Mouse (Mus musculus): ENCODE measurements around the gene Steap2.
"Not testable (repeated sequence)": the region's sequence is repeated elsewhere in the genome, so short reads cannot be mapped to it uniquely, and the experiment has no call there.

Steap2 gene

DNA sequence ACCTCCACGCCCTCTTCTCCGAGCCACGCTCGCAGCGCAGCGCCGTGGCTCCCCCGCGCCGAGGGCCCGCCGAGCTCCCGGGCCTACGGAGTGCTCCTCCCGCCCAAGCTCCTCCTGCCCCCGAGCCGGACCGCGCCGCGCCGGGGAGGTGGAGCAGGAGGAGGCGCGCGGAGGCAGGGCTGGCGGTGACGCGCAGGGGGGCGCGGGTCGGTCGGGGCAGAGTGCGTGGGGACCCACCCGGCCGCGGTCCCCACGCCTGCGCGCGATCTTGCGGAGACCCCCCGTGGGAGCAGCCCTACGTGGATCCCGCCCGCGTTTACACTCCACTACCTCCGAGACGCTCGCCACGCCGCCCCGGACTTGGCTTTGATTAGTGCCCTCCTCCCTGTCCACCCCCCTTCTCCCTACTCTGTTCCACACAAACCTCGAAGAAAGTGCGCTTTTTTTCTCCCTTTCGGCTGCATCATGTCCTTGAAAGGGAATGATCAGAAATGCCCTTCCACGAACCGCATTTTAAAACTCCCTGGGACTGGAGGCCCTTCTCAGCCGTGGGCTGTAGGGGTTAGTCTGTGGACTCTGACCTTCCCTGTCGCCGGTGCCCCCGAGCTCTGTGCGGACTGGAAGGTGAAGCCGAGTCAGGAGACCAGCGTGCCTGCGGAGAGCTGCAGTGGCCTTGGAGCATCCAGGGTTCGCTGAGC lies at the start of gene Steap2:
TSS of gene Steap2 (minus strand) at position 623 of the 698 bp plus-strand sequence.
- peak; percentile 65 for DNase-seq (ENCODE audit: extremely low spot score, low spot score)

DNA sequence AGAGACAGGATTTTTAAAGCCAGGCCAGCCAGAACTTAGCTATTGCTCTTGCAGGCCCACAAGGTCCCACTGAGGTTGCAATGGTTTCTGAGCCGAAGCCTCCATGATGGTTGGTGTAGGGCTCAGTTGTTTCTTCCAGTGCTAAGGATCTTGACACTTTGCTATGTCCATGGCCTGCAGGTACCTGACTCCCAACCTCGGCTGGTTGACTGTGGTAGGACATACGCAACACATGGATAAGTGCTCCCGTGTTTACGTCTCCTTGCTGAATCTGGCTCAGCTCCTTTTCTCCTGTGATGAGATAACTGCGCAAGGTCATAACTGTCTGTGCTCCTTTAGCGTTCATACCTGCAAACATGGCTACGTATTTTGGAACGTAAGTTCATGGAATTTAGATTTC lies 40.1 kb upstream of the Steap2 start:
- DNase-seq (ENCODE audit: extremely low spot score, low spot score), result no peak

DNA sequence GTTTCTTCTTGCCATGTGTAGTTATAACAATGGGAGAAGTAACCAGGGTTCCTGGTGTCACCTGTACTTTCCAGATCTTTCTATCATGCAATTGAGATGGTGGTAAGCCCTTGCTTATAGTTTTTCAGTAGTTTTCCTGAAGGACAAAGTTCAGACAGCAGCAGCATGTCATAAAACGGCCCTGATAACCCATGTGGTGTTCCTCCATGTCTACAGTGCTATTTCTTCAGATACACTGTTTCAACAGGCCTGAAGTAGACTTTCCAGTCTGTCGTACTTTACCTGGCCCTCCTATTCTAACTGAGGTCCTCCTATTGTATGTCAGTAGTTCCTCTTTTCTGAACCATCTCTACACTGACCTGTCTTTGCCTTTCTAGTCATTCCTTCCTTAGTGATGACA lies 38.5 kb upstream of the Steap2 start:
- DNase-seq (ENCODE audit: extremely low spot score, low spot score), result no peak

DNA sequence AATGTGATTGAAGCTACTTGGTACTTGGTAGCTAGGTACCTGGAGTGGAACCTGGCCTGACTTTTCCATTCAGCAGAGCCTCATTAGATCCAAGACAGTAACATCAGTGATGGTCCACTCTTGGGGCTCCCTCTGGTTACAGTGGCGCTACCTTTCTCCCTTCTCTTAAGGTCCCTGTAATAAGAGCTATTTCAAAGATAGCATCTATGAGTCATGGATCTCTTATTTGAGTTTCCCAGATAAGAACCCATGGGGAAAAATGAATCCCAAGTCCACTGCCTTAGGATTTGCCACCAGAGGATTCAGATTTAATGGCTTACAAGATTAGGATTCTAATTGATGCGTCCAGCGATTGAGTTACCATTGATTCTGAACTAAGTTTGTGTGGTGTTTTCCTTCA lies 37.8 kb upstream of the Steap2 start:
- no peak for DNase-seq (ENCODE audit: extremely low spot score, low spot score)

- DNase-seq (ENCODE audit: extremely low spot score, low spot score), result no peak
Observed at GRCm38 (mm10) chr5:5729904-5730303, 35.5 kb upstream of the Steap2 start.

GRCm38 (mm10) chr5:5722217-5722616 lies 27.8 kb upstream of the Steap2 start:
- no peak for DNase-seq (ENCODE audit: extremely low spot score, low spot score)

GRCm38 (mm10) chr5:5711032-5711431 lies 16.7 kb upstream of the Steap2 start:
- no peak for DNase-seq (ENCODE audit: extremely low spot score, low spot score)

- DNase-seq (ENCODE audit: extremely low spot score, low spot score), result no peak
Observed at GRCm38 (mm10) chr5:5707341-5708278, 13.2 kb upstream of the Steap2 start.

DNA sequence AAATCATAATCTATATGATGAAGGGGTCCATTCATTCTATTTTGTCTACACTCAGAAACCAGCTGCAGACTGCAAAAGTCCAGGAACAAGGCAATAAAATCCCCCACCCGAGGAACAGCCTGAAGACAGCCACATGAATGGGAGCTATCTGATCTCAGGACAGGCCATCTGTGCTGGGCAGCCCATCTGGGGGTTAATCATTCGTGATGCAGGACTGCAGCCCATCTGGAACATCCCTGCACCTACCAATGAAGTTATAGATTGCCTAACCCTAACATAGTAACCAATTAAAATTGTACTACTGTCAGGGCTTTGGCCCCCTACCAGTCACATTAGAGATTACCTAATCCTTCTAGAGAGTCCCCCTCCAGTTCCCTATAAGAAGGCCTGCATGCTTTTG lies 10.6 kb upstream of the Steap2 start:
- no peak for DNase-seq (ENCODE audit: extremely low spot score, low spot score)

DNA sequence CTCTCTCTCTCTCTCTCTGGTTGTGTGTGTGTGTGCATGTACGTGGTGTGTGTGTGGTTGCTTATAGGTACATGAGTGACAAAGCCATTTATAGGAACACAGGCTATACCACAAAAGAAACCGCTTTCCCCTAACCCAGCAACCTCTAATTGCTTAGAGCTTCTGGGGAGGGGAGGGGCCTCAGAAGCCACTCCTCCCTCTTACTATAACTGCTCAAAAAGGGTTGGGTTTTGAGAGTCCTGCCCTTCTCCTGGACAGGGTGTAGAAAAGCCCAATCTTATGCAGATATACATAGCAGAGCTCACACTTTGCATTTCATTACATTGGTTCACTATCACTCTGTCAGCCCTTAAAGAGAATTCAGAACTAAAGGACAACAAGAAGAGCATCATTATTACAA lies 6.0 kb upstream of the Steap2 start:
- no peak for DNase-seq (ENCODE audit: extremely low spot score, low spot score)

- DNase-seq (ENCODE audit: extremely low spot score, low spot score), result no peak
Observed at GRCm38 (mm10) chr5:5698830-5699229, 4.5 kb upstream of the Steap2 start.

DNA sequence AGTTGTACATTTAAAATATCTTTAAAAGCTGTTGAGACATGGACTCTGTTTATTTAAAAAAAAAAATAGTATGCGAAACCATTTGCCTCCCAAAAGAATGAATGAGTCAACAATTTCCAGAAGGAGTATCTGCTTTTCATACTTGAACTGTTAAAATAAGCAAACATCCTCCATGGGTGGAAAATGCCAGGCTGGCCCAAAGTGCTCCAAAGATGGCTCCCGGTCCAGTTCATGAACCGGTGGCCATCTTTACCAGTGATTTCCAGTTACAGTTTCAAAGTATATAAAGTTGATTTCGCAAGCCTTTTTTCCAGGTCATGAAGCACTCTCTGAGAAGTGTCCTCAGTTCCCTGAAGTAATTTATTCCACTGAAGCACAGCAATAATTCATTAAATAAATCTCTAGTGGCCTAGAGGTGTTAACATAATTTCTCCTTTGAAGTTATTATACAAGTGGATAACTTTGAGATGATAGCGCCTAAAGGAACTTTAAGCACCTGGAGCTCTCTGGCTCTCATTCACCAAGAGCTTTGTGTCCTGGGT lies 1.1 kb upstream of the Steap2 start:
- DNase-seq (ENCODE audit: extremely low spot score, low spot score), result no peak

GRCm38 (mm10) chr5:5693541-5693955 lies 830 bp downstream of the Steap2 start:
- DNase-seq (ENCODE audit: extremely low spot score, low spot score), result peak; percentile 73

GRCm38 (mm10) chr5:5692167-5692738 lies 2.1 kb downstream of the Steap2 start:
- DNase-seq (ENCODE audit: extremely low spot score, low spot score), result no peak

DNA sequence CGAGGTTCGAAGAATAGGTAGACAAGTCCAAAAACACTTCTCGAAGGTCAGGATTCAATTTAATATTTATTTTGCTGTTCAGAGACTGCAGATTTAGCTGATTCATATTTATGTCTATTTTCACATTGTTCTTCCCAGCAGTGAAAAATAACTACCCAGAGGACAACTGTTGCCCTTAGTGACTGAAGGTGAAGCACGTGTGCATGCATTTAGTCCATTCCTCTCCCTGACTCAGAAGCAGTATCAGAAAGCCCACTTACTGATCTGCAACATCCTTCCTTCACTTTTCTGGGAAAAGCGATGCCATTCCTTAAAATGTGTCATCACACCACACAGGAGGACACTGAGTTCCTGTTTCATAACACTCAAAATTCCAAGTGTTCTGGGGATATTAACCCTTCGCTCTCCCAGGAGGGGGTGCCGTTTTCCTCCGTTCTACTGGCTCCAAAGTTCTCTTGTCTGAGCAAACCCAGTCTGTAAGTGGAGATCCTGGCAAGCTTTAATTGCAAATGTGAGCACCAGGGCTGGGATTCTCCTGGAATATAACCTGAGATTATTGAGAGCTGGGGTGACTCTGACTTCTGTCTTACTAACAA lies 5.3 kb downstream of the Steap2 start:
- DNase-seq (ENCODE audit: extremely low spot score, low spot score), result no peak

- DNase-seq (ENCODE audit: extremely low spot score, low spot score), result no peak
Observed at GRCm38 (mm10) chr5:5688228-5688627, 6.2 kb downstream of the Steap2 start.

- DNase-seq (ENCODE audit: extremely low spot score, low spot score), result no peak
Observed at GRCm38 (mm10) chr5:5686973-5687372, 7.4 kb downstream of the Steap2 start.

GRCm38 (mm10) chr5:5684946-5685345 lies 9.4 kb downstream of the Steap2 start:
- DNase-seq (ENCODE audit: extremely low spot score, low spot score), result not testable (repeated sequence)

- DNase-seq (ENCODE audit: extremely low spot score, low spot score), result no peak
Observed at GRCm38 (mm10) chr5:5683292-5683691, 11.1 kb downstream of the Steap2 start.

DNA sequence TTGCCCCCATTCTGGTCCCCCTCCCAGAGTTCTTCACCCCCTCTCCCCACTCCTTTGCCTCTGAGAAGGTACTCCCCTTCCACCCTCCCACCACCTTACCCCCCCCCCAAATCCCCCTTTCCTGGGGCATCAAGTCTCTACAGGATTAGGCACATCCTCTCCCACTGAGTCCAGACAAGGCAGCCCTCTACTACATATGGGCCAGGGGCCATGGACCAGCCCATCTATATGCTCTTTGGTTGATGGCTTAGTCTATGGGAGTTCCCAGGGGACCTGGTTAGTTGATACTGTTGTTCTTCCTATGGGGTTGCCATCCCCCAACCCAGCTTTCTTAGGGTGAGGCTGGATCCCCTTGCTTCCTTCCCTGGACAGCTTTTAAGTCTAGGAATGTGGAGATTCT lies 14.9 kb downstream of the Steap2 start:
- DNase-seq (ENCODE audit: extremely low spot score, low spot score), result no peak

DNA sequence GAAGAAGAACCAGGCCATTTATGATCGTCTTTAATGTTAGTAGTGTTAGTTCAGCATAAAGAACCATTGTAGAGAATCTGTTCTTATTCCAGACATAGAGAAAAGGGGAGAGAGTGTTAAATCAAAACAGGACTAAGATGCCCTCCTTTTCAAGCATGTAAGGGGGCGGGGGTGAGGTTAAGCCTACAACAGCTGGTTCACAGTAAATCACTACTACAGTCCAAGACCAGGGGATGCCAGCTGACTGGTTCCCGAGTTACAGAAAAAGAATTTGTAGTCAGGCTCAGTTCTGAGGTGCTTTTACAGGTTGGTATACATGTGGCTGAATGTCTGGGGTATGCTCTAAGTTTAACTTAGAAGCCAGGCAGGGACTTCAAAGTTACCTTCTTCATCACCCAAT lies 18.3 kb downstream of the Steap2 start:
- no peak for DNase-seq (ENCODE audit: extremely low spot score, low spot score)

DNA sequence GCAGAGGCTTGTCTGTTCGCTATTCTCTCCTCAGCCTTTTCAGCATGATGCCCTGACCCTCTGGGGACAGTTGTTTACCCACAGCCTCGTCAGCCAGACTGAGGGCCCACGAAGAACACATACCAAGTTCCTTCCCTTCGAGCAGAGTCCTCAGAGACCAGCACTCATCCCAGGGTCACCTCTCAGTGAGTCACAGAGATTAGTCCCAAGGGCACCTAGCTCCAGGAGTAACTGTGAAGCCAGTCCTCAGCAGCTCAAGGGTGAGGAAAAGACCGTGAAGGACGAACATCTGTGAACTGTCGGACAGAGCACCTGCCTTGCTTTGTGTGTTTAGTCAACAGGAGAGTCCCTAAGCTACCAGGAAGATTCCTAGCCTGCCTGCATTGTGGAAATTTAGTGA lies 25.5 kb downstream of the Steap2 start:
- DNase-seq (ENCODE audit: extremely low spot score, low spot score), result no peak

Measured in neural tube, embryonic 10.5 days (tissue).